Mouse (Mus musculus): Measurements from ENCODE around the gene Lpar2. TPM values are rescaled to one million over a fixed set of nuclear protein-coding genes. Genes with fewer than 3 reads are reported as not detected.

The Lpar2 gene
- polyA plus RNA-seq, 1 experiment from 2014 or later = 1.0 TPM

- H3K36me3 ChIP-seq (ENCODE audit: insufficient read depth) = peaks cover 66% of the 10 kb centered on the region
- TF ChIP-seq CTCF (IDR thresholded peaks at IDR 0.05; ENCODE audit: low read depth) = no peak
- no peak overlapping the region for H3K9ac ChIP-seq
- WGBS = 82% methylated on average over 5 of the region's 5 CpGs
- no peak overlapping the region for H3K27ac ChIP-seq (ENCODE audit: low read depth)
- DNase-seq (no peak), ATAC-seq (ENCODE audit: insufficient read depth) (no peak)
- no peak overlapping the region for H3K4me2 ChIP-seq
- H3K4me3 ChIP-seq (ENCODE audit: low read depth, low read length) = no peak overlapping the region
- no peaks in the 10 kb centered on the region for H3K4me1 ChIP-seq (ENCODE audit: insufficient read depth)
- no peaks in the 10 kb centered on the region for H3K9me3 ChIP-seq (ENCODE audit: low read depth, low read length)
- no peaks in the 10 kb centered on the region for H3K27me3 ChIP-seq (ENCODE audit: insufficient read depth, low read length)
Measured at GRCm38 (mm10) chr8:69807236-69807635, 15.0 kb upstream of the Lpar2 start.

GRCm38 (mm10) chr8:69808094-69808863 is 13.9 kb upstream of the Lpar2 start, which contains the start of gene Gmip:
TSS of gene Gmip (plus strand) at chr8:69808679.
- ATAC-seq (ENCODE audit: insufficient read depth) = peak; percentile 65
- DNase-seq = peak; percentile 88
- H3K36me3 ChIP-seq (ENCODE audit: insufficient read depth) = peaks cover 55% of the 10 kb centered on the region
- H3K27me3 ChIP-seq (ENCODE audit: insufficient read depth, low read length) = no peaks in the 10 kb centered on the region
- peak within 1 kb of the TSS; percentile 44 for H3K4me3 ChIP-seq (ENCODE audit: low read depth, low read length)
- 6% methylated on average over 28 of the region's 28 CpGs for WGBS
- H3K4me1 ChIP-seq (ENCODE audit: insufficient read depth) = no peaks in the 10 kb centered on the region
- TF ChIP-seq CTCF (IDR thresholded peaks at IDR 0.05; ENCODE audit: low read depth) = no peak
- no peaks in the 10 kb centered on the region for H3K9me3 ChIP-seq (ENCODE audit: low read depth, low read length)
- peak within 1 kb of the TSS; percentile 48 for H3K9ac ChIP-seq
- no peak within 1 kb of the TSS for H3K27ac ChIP-seq (ENCODE audit: low read depth)
- peak within 1 kb of the TSS; percentile 69 for H3K4me2 ChIP-seq

DNA sequence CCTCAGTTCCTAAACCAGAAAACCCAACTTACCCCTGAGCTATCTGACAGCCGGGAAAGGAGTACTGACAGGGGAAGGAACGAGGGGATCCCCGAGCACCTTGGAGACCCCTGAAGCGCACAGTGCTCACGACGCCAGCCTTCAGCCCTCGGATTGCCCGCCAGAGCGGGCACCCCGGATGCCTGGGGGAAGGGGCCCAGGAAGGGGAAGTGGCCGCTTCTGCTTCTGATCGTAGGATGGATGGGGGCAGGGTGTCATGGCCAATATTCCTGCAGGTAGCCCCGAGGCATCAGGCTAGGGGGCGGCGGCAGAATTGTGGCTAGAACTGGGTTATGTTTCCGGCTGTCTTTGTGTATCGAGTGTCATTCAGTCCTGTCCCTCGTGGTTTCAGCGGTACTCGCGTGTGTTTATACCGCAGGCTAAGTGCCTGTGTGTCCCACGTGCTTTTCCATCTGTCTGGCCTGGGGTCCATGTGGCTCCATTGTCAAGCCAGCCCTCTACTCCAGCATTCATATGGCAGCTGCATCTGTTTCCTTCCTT is 13.3 kb upstream of the Lpar2 start:
- Histone ChIP-seq H3K27ac (ENCODE audit: low read depth) (no peak overlapping the region), H3K36me3 (ENCODE audit: insufficient read depth) (peaks cover 54% of the 10 kb centered on the region), H3K4me1 (ENCODE audit: insufficient read depth) (no peaks in the 10 kb centered on the region), H3K27me3 (ENCODE audit: insufficient read depth, low read length) (no peaks in the 10 kb centered on the region), H3K4me2 (peak overlapping the region; percentile 69), H3K4me3 (ENCODE audit: low read depth, low read length) (peak overlapping the region; percentile 44), H3K9ac (peak overlapping the region; percentile 48), H3K9me3 (ENCODE audit: low read depth, low read length) (no peaks in the 10 kb centered on the region)
- ATAC-seq (ENCODE audit: insufficient read depth) (peak; percentile 42), DNase-seq (peak; percentile 45)
- WGBS = 2% methylated on average over 23 of the region's 23 CpGs
- TF ChIP-seq CTCF (IDR thresholded peaks at IDR 0.05; ENCODE audit: low read depth) = no peak

DNA sequence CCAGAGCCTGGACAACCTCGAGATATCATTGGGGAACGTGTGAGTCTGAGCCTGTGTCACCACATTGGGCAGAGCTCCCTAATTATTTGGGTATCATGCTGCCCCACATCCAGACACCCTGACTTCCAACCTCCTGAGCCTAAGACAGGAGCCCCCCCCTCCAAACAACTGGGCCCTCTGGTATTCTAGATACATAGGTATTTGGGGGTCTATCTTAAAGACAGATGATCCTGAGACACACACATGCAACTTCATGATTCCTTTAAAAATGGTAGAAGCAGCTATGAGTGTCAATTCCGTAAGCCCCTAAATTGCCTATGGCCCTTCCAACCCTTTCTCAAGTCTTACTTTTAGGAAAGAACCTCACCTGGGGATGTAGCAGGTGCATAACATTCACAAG is 12.4 kb upstream of the Lpar2 start:
- H3K4me1 ChIP-seq (ENCODE audit: insufficient read depth) = no peaks in the 10 kb centered on the region
- DNase-seq (no peak), ATAC-seq (ENCODE audit: insufficient read depth) (no peak)
- no peak overlapping the region; the same call in 1 of the 2 replicates for H3K4me2 ChIP-seq
- no peak overlapping the region for H3K9ac ChIP-seq
- H3K27ac ChIP-seq (ENCODE audit: low read depth) = no peak overlapping the region
- no peak overlapping the region for H3K4me3 ChIP-seq (ENCODE audit: low read depth, low read length)
- TF ChIP-seq CTCF (IDR thresholded peaks at IDR 0.05; ENCODE audit: low read depth) = no peak
- 62% methylated on average over 3 of the region's 3 CpGs for WGBS
- no peaks in the 10 kb centered on the region for H3K9me3 ChIP-seq (ENCODE audit: low read depth, low read length)
- H3K27me3 ChIP-seq (ENCODE audit: insufficient read depth, low read length) = no peaks in the 10 kb centered on the region
- peaks cover 48% of the 10 kb centered on the region for H3K36me3 ChIP-seq (ENCODE audit: insufficient read depth)

DNA sequence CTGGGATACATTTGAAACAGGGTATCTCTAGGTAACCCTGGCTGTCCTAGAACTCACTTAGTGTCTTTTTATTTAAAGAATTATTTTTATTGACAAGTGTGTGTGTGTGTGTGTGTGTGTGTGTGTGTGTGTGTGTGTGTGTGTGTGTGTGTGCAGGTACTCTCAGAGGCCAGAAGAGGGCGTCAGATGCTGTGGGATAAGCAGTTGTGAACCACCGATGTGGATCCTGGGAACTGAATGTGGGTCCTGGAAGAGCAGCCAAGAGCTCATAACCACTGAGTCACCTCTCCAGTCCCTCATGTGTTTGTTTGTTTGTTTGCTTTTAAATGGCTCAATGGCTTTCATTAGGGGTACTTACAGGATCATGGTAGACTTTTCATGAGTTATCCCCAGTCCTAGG is 7.3 kb upstream of the Lpar2 start:
- no peaks in the 10 kb centered on the region for H3K4me1 ChIP-seq (ENCODE audit: insufficient read depth)
- no peak overlapping the region for H3K9ac ChIP-seq
- no peak overlapping the region for H3K27ac ChIP-seq (ENCODE audit: low read depth)
- DNase-seq = no peak
- peaks cover 45% of the 10 kb centered on the region; the same call in 1 of the 2 replicates for H3K36me3 ChIP-seq (ENCODE audit: insufficient read depth)
- ATAC-seq (ENCODE audit: insufficient read depth) = no peak
- no peak overlapping the region for H3K4me2 ChIP-seq
- 94% methylated on average over 2 of the region's 2 CpGs for WGBS
- TF ChIP-seq CTCF (IDR thresholded peaks at IDR 0.05; ENCODE audit: low read depth) = no peak
- no peak overlapping the region for H3K4me3 ChIP-seq (ENCODE audit: low read depth, low read length)
- H3K27me3 ChIP-seq (ENCODE audit: insufficient read depth, low read length) = no peaks in the 10 kb centered on the region
- H3K9me3 ChIP-seq (ENCODE audit: low read depth, low read length) = no peaks in the 10 kb centered on the region

DNA sequence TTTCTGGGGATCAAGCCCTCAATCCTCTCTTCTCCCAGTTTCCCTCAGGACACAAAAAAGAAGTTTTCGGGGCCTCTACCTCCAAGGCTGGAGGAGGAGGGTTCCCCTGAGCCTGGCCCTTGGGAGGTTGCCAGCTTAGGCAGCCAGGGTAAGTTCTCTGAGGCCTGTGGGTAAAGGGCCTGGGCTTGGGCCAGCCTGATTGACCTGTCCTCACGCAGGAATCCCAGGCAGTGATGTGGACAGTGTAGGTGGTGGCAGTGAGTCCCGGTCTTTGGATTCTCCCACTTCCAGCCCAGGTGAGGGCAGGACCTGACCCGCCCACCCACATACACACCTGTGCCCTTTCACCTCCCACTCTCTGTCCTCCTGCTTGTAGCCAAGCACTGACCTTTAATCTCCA is 6.8 kb upstream of the Lpar2 start:
- Histone ChIP-seq H3K4me1 (ENCODE audit: insufficient read depth) (no peaks in the 10 kb centered on the region), H3K27ac (ENCODE audit: low read depth) (no peak overlapping the region), H3K27me3 (ENCODE audit: insufficient read depth, low read length) (no peaks in the 10 kb centered on the region), H3K9me3 (ENCODE audit: low read depth, low read length) (no peaks in the 10 kb centered on the region), H3K36me3 (ENCODE audit: insufficient read depth) (peaks cover 45% of the 10 kb centered on the region; the same call in 1 of the 2 replicates), H3K9ac (no peak overlapping the region), H3K4me3 (ENCODE audit: low read depth, low read length) (no peak overlapping the region), H3K4me2 (no peak overlapping the region)
- WGBS = 92% methylated on average over 4 of the region's 4 CpGs
- TF ChIP-seq CTCF (IDR thresholded peaks at IDR 0.05; ENCODE audit: low read depth) = no peak
- DNase-seq (no peak), ATAC-seq (ENCODE audit: insufficient read depth) (no peak)

- Histone ChIP-seq H3K4me2 (no peak overlapping the region), H3K9ac (no peak overlapping the region), H3K27ac (ENCODE audit: low read depth) (no peak overlapping the region), H3K4me1 (ENCODE audit: insufficient read depth) (no peaks in the 10 kb centered on the region), H3K36me3 (ENCODE audit: insufficient read depth) (peaks cover 40% of the 10 kb centered on the region; the same call in 1 of the 2 replicates), H3K4me3 (ENCODE audit: low read depth, low read length) (no peak overlapping the region), H3K9me3 (ENCODE audit: low read depth, low read length) (no peaks in the 10 kb centered on the region), H3K27me3 (ENCODE audit: insufficient read depth, low read length) (no peaks in the 10 kb centered on the region)
- no peak for DNase-seq
- TF ChIP-seq CTCF (IDR thresholded peaks at IDR 0.05; ENCODE audit: low read depth) = no peak
- WGBS = 68% methylated on average over 9 of the region's 9 CpGs
- ATAC-seq (ENCODE audit: insufficient read depth) = no peak
Measured at GRCm38 (mm10) chr8:69820466-69820865, 1.8 kb upstream of the Lpar2 start.

All from lung, embryonic 14.5 days (tissue).